Mouse (Mus musculus) thymus, adult 2 months (tissue): Measurements from ENCODE around the gene Por.

Experiments used
- CTCF ChIP-seq: fragments of 200-500 bp; IDR thresholded peaks from 2 replicates; pipeline ENCODE4 v1.5.1; 2012; ENCODE audit warnings: mild to moderate bottlenecking, control low read depth, low read length, moderate library complexity, borderline replicate concordance; ENCODE audit not compliant: control insufficient read depth, poor library complexity, insufficient read depth; ENCODE audit errors: extremely low read depth
- POLR2A ChIP-seq: fragments of 200-500 bp; IDR thresholded peaks from 2 replicates; pipeline ENCODE4 v1.6.1; 2012; ENCODE audit warnings: mild to moderate bottlenecking, low read length, control low read depth, moderate library complexity; ENCODE audit not compliant: control insufficient read depth, poor library complexity, insufficient read depth; ENCODE audit errors: extremely low read depth

- TF ChIP-seq POLR2A (no peak), CTCF (no peak)
Observed at GRCm38 (mm10) chr5:135642686-135643551, 26.9 kb upstream of the Por start.
